Mouse (Mus musculus): ENCODE results near the gene Mbnl2. TPM values are rescaled to one million over a fixed set of nuclear protein-coding genes. Genes with fewer than 3 reads are reported as not detected.
"Not testable (repeated sequence)": the region's sequence is repeated elsewhere in the genome, so short reads cannot be mapped to it uniquely, and the experiment has no call there.

The Mbnl2 gene
- polyA plus RNA-seq, 1 experiment from 2014 or later: 39.8 TPM

GRCm38 (mm10) chr14:120355040-120355741 is 79.7 kb downstream of the Mbnl2 start:
- peaks cover 35% of the 10 kb centered on the region for H3K27me3 ChIP-seq
- H3K4me2 ChIP-seq (replicated peaks): peak overlapping the region; percentile 34
- no peak overlapping the region; the same call in 1 of the 2 replicates for H3K9ac ChIP-seq (replicated peaks)
- H3K9me3 ChIP-seq: no peaks in the 10 kb centered on the region
- ATAC-seq (ENCODE audit: low FRiP score, low read depth): peak; percentile 90
- H3K4me3 ChIP-seq: no peak overlapping the region
- H3K4me1 ChIP-seq: peaks cover 13% of the 10 kb centered on the region
- 11% methylated on average over 14 of the region's 14 CpGs for WGBS
- H3K36me3 ChIP-seq: no peaks in the 10 kb centered on the region
- H3K27ac ChIP-seq (replicated peaks): peak overlapping the region; percentile 63

- H3K27me3 ChIP-seq: peaks cover 35% of the 10 kb centered on the region
- peak overlapping the region; percentile 63; the same call in 1 of the 2 replicates for H3K27ac ChIP-seq (replicated peaks)
- H3K9ac ChIP-seq (replicated peaks): no peak overlapping the region
- ATAC-seq (ENCODE audit: low FRiP score, low read depth): peak; percentile 14; the same call in 1 of the 2 replicates
- H3K36me3 ChIP-seq: no peaks in the 10 kb centered on the region
- 69% methylated on average over 10 of the region's 10 CpGs for WGBS
- no peaks in the 10 kb centered on the region for H3K9me3 ChIP-seq
- peaks cover 13% of the 10 kb centered on the region for H3K4me1 ChIP-seq
- no peak overlapping the region for H3K4me3 ChIP-seq
- peak overlapping the region; percentile 34 for H3K4me2 ChIP-seq (replicated peaks)
Observed at GRCm38 (mm10) chr14:120355742-120356440, 80.4 kb downstream of the Mbnl2 start.

GRCm38 (mm10) chr14:120357321-120358070 is 82.0 kb downstream of the Mbnl2 start:
- Histone ChIP-seq H3K27me3 (peaks cover 30% of the 10 kb centered on the region), H3K36me3 (no peaks in the 10 kb centered on the region), H3K9me3 (no peaks in the 10 kb centered on the region), H3K4me1 (peaks cover 13% of the 10 kb centered on the region), H3K4me2 (replicated peaks) (no peak overlapping the region), H3K27ac (replicated peaks) (no peak overlapping the region), H3K4me3 (no peak overlapping the region), H3K9ac (replicated peaks) (no peak overlapping the region)
- no peak for ATAC-seq (ENCODE audit: low FRiP score, low read depth)
- WGBS: 96% methylated on average over 19 of the region's 19 CpGs

GRCm38 (mm10) chr14:120359608-120360007 is 84.1 kb downstream of the Mbnl2 start:
- not testable (repeated sequence) for ATAC-seq (ENCODE audit: low FRiP score, low read depth); H3K36me3 ChIP-seq; H3K9ac ChIP-seq (replicated peaks); H3K4me3 ChIP-seq; H3K9me3 ChIP-seq; H3K27ac ChIP-seq (replicated peaks); H3K4me2 ChIP-seq (replicated peaks)
- H3K4me1 ChIP-seq: peaks cover 13% of the 10 kb centered on the region
- 95% methylated on average over 8 of the region's 8 CpGs for WGBS
- peaks cover 10% of the 10 kb centered on the region; the same call in 1 of the 2 replicates for H3K27me3 ChIP-seq

GRCm38 (mm10) chr14:120361121-120361520 is 85.7 kb downstream of the Mbnl2 start:
- 91% methylated on average over 6 of the region's 6 CpGs for WGBS

GRCm38 (mm10) chr14:120362409-120362992 is 87.0 kb downstream of the Mbnl2 start:
- no peak overlapping the region for H3K27ac ChIP-seq (replicated peaks)
- no peak overlapping the region for H3K4me3 ChIP-seq
- WGBS: 75% methylated on average over 8 of the region's 8 CpGs
- no peaks in the 10 kb centered on the region for H3K4me1 ChIP-seq
- H3K4me2 ChIP-seq (replicated peaks): no peak overlapping the region
- H3K9ac ChIP-seq (replicated peaks): no peak overlapping the region
- H3K27me3 ChIP-seq: peaks cover 2% of the 10 kb centered on the region; the same call in 1 of the 2 replicates
- no peaks in the 10 kb centered on the region for H3K9me3 ChIP-seq
- no peak for ATAC-seq (ENCODE audit: low FRiP score, low read depth)
- H3K36me3 ChIP-seq: no peaks in the 10 kb centered on the region

More at GRCm38 (mm10) chr14:120361121-120361520, 85.7 kb downstream of the Mbnl2 start:
- Histone ChIP-seq H3K4me3 (no peak overlapping the region), H3K9ac (replicated peaks) (no peak overlapping the region), H3K9me3 (no peaks in the 10 kb centered on the region), H3K27me3 (peaks cover 8% of the 10 kb centered on the region; the same call in 1 of the 2 replicates), H3K27ac (replicated peaks) (no peak overlapping the region), H3K36me3 (no peaks in the 10 kb centered on the region), H3K4me2 (replicated peaks) (no peak overlapping the region), H3K4me1 (peaks cover under 1% of the 10 kb centered on the region; the same call in 1 of the 2 replicates)
- ATAC-seq (ENCODE audit: low FRiP score, low read depth): no peak

GRCm38 (mm10) chr14:120363090-120363818 is 87.8 kb downstream of the Mbnl2 start:
- H3K27ac ChIP-seq (replicated peaks): no peak overlapping the region
- no peak overlapping the region for H3K4me3 ChIP-seq
- H3K9me3 ChIP-seq: no peaks in the 10 kb centered on the region
- no peak for ATAC-seq (ENCODE audit: low FRiP score, low read depth)
- WGBS: 65% methylated on average over 8 of the region's 8 CpGs
- H3K4me2 ChIP-seq (replicated peaks): no peak overlapping the region
- H3K36me3 ChIP-seq: no peaks in the 10 kb centered on the region
- no peak overlapping the region for H3K9ac ChIP-seq (replicated peaks)
- no peaks in the 10 kb centered on the region for H3K4me1 ChIP-seq
- no peaks in the 10 kb centered on the region for H3K27me3 ChIP-seq

- no peaks in the 10 kb centered on the region for H3K4me1 ChIP-seq
- H3K27ac ChIP-seq (replicated peaks): no peak overlapping the region
- no peak overlapping the region for H3K9ac ChIP-seq (replicated peaks)
- H3K4me2 ChIP-seq (replicated peaks): no peak overlapping the region
- ATAC-seq (ENCODE audit: low FRiP score, low read depth): no peak
- 90% methylated on average over 4 of the region's 4 CpGs for WGBS
- H3K27me3 ChIP-seq: 0 out of 2 replicates have a peak, but pooled peaks cover 5% of the 10 kb centered on the region
- H3K4me3 ChIP-seq: no peak overlapping the region
- H3K36me3 ChIP-seq: no peaks in the 10 kb centered on the region
- H3K9me3 ChIP-seq: no peaks in the 10 kb centered on the region
Observed at GRCm38 (mm10) chr14:120365088-120365487, 89.6 kb downstream of the Mbnl2 start.

- no peaks in the 10 kb centered on the region for H3K4me1 ChIP-seq
- H3K9me3 ChIP-seq: no peaks in the 10 kb centered on the region
- H3K4me3 ChIP-seq: no peak overlapping the region
- no peak for ATAC-seq (ENCODE audit: low FRiP score, low read depth)
- H3K27me3 ChIP-seq: 0 out of 2 replicates have a peak, but pooled peaks cover 5% of the 10 kb centered on the region
- H3K9ac ChIP-seq (replicated peaks): no peak overlapping the region
- no peak overlapping the region for H3K27ac ChIP-seq (replicated peaks)
- WGBS: 86% methylated on average over 8 of the region's 8 CpGs
- H3K36me3 ChIP-seq: no peaks in the 10 kb centered on the region
- H3K4me2 ChIP-seq (replicated peaks): no peak overlapping the region
Observed at GRCm38 (mm10) chr14:120366962-120367361, 91.5 kb downstream of the Mbnl2 start.

GRCm38 (mm10) chr14:120367589-120367988 is 92.1 kb downstream of the Mbnl2 start:
- WGBS: 92% methylated on average over 4 of the region's 4 CpGs
- H3K27ac ChIP-seq (replicated peaks): no peak overlapping the region
- H3K36me3 ChIP-seq: no peaks in the 10 kb centered on the region
- ATAC-seq (ENCODE audit: low FRiP score, low read depth): no peak
- H3K27me3 ChIP-seq: 0 out of 2 replicates have a peak, but pooled peaks cover 8% of the 10 kb centered on the region
- H3K9me3 ChIP-seq: no peaks in the 10 kb centered on the region
- H3K9ac ChIP-seq (replicated peaks): no peak overlapping the region
- H3K4me1 ChIP-seq: no peaks in the 10 kb centered on the region
- H3K4me2 ChIP-seq (replicated peaks): no peak overlapping the region
- no peak overlapping the region for H3K4me3 ChIP-seq

GRCm38 (mm10) chr14:120368456-120368855 is 93.0 kb downstream of the Mbnl2 start:
- no peak overlapping the region for H3K4me2 ChIP-seq (replicated peaks)
- WGBS: 85% methylated on average over 5 of the region's 5 CpGs
- no peaks in the 10 kb centered on the region for H3K9me3 ChIP-seq
- no peak overlapping the region for H3K4me3 ChIP-seq
- no peaks in the 10 kb centered on the region for H3K36me3 ChIP-seq
- 0 out of 2 replicates have a peak, but pooled peaks cover 10% of the 10 kb centered on the region for H3K27me3 ChIP-seq
- no peaks in the 10 kb centered on the region for H3K4me1 ChIP-seq
- no peak for ATAC-seq (ENCODE audit: low FRiP score, low read depth)
- no peak overlapping the region for H3K27ac ChIP-seq (replicated peaks)
- H3K9ac ChIP-seq (replicated peaks): no peak overlapping the region

Data from midbrain, embryonic 12.5 days (tissue).